Mouse (Mus musculus) megakaryocyte, embryonic 14.5 days (primary cell): ENCODE results near the gene Pgrmc1.

Experiments
- FLI1 ChIP-seq: IDR thresholded peaks from 2 replicates; pipeline ENCODE4 v1.6.1; 2012; ENCODE audit warnings: low read length, inconsistent platforms, mixed read lengths
- GATA1 ChIP-seq: IDR thresholded peaks from 3 replicates; pipeline ENCODE4 v1.6.1; 2012; ENCODE audit warnings: mixed read lengths, low read length, inconsistent platforms, borderline replicate concordance

GRCm38 (mm10) chrX:36628102-36628501 lies 30.1 kb downstream of the Pgrmc1 start:
- no peak for TF ChIP-seq GATA1
- no peak for TF ChIP-seq FLI1
